Mouse (Mus musculus) left cerebral cortex, postnatal 25 days (tissue): ENCODE measurements around the gene Zyg11b. TPM values are rescaled to one million over a fixed set of nuclear protein-coding genes. Genes with fewer than 3 reads are reported as not detected.

Source experiments
- DNase-seq, 2 experiments: peaks; one replicate each; pipeline ENCODE4 v3.0.0; 2022; ENCODE audit warnings: low spot score in 2 of 2, mixed read lengths in 1 of 2
- intact Hi-C: fragments of 180-260 bp; cut with DNase I; formaldehyde crosslinking; loops from one replicate; pipeline ENCODE4 v1.15.1; 2025
- total RNA-seq, 2 experiments: library from RNA; stranded (reverse); gene quantifications; 2 replicates each; pipeline ENCODE4 v1.2.3; 2021

The Zyg11b gene
- total RNA-seq, 2 experiments from 2014 or later: 107 TPM

DNA sequence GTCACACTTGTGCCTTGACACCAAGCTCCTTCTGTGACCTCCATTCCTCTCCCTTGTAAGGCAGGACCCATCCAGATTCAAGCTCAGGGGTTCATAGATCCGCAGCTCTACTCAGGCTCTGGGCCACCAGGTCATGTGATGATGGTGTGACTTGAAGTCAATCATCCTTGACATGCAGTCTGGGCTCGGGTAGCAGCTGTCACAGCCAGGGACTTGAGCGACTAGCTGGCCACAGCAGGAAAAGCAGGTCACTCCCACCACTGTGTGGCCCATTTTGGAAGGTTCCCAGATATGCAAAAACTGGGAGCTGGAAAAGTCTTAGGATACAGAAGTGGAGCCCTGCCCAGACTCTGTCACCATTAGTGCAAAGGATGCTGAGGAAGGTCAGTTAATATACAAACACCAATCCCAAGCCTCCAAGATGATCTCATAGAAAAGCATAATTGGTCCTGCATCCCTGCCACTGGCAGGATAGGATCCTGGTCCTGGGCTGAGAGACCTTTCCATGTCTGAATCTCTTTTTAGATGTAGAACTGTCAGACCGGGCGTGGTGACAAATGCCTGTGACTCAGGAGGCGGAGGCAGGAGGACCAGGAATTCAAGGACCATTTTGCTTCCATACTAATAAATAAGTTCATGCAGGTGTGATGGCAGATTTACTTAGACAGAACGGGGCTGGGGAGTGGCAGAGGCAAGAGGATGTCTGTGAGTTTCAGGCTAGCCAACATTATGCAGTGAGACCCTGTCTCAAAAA is 19.9 kb upstream of the Zyg11b start:
- intact Hi-C loops: no loop called here
- DNase-seq: no peak

DNA sequence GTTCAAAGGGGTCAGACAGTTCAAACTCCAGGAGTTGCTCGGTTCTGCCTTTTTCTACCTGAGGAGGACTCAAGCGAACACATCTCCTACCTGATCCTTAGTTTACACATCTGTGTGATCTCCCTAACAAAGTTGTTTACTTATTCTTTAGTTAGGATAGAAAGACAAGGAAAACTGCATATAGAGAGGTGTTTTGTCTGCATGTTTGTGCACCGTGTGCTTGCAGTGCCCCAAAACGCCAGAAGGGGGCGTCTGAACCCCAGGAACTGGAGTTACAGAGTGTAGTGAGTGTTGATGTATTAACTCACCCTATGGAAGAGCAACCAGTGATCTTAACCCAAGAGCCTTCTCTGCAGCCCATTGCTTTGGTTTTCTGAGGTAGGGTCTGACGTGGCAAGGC is 18.9 kb upstream of the Zyg11b start:
- DNase-seq: no peak
- intact Hi-C loops: no loop called here

DNA sequence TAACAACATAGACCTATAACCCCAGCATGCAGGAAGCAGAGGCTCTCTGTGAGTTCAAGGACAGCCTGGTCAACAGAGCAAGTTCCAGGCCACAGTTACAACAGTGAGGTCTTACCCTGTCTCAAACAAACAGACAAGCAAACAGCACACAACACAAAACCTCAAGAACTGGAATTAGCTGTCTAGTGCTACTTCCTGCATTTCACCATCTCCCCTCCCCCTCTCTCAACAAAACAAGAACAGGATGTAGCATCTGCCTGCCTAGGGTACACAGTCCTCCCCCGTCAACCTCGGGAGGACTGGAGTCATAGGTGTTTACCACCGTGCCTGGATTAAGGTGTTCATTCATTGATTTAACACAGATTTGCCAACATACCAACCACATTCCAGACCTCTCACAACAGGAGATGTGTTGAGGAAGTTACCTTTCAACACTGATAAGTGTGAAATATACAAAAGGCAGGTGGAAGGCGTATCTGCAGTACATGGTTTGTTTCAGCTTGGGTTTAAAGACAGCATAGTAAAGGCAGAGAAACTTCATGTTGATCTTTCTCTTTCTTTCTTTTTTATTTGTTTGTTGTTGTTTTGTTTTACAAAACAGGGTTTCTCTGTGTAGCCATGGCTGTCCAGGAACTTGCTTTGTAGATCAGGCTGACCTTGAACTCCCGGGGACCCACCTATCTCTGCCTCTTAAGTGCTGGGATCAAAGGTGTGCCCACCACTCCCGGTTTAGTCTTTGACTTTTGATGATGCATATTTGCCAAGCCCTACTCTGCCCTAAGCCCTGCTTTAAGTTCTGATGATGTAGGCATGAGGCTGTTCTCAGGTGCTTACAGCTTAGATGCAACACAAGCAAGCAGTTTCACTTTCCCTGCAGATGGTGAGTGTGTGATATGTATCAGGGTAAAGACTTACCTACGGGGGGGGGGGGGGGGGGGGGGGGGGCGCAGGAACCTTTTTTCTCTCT is 18.0 kb upstream of the Zyg11b start:
- no peak for DNase-seq
- intact Hi-C loops: no loop called here

DNA sequence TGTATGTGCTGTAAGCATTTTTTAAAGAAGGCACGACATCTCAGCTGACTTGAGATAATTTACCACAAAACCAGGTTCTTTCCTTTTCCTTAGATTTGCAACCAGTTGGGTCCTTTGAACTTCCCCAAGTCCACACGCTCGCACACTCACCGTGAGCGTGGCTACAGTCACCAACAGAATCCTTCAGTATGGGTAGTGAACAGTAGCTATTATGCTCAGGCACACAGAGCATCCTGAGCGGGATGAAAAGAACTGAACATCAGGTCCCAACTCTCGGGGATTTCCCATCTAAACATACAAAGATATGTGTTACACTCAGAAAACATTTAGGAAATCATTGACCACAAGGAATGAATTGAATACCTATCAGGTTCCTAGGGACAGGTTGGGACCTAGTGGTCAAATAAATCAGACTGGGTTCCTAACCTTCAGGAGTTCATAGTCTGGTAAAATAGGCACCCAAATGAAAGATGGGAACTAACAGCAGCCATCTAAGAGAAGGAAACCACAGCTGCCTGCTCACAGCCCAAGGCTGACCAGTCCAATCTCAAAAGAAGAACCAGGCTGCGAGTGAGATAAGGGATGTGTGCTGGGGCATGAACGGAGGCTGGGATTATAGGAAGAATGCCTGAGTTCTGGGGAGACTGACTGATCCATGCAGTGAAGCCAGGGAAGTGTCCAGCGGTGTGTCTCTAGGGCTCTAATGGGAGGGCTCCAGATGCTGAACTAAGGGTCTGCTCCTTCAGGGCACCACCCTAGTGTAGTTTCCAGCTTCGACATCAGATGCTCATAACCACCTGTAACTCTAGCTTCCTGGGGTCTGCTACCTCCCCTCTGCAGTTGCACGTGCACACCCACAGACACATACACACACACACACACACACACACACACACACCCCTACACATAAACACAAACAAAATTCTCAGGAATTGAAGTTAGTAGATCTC is 17.0 kb upstream of the Zyg11b start:
- intact Hi-C loops: no loop called here
- DNase-seq: no peak

DNA sequence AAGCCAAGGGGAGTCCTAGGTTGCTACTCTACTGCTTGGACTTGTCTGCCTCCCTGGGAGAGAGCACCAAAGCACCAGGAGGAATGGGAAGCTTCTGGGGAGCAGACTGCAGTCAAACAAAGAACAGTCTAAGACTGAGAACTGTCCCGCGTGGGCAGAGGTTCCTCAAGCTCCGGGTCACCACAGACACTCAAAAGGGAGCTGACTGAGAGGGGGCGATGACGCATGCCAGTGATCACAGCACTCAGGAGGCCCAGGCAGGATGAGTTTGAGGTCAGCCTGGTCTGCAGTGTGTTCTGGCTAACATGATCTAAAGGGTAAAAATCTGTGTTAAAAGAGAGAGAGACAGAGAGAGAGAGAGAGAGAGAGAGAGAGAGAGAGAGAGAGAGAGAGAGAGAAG is 13.1 kb upstream of the Zyg11b start:
- no peak for DNase-seq

DNA sequence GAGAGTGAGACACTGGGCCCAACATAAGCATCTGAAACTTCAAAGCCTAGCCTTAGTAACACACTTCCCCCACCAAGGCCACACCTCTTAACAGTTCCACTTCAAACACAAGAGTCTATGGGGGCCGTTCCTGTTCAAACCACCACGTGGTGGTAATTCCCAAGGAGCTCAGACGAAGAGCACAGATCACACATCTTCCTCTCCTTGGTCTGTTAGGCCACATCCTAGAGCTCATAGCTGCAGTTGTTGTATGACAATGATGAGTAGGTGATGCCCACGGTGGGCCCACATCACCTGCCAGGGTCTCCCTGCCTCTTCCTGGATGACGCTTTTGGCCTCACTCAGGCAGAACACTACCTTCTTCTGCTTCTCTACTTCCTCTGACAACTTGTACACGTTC is 9.8 kb upstream of the Zyg11b start:
- intact Hi-C loops: no loop called here

More for the DNA sequence above, 13.1 kb upstream of the Zyg11b start:
- intact Hi-C loops: no loop called here

DNA sequence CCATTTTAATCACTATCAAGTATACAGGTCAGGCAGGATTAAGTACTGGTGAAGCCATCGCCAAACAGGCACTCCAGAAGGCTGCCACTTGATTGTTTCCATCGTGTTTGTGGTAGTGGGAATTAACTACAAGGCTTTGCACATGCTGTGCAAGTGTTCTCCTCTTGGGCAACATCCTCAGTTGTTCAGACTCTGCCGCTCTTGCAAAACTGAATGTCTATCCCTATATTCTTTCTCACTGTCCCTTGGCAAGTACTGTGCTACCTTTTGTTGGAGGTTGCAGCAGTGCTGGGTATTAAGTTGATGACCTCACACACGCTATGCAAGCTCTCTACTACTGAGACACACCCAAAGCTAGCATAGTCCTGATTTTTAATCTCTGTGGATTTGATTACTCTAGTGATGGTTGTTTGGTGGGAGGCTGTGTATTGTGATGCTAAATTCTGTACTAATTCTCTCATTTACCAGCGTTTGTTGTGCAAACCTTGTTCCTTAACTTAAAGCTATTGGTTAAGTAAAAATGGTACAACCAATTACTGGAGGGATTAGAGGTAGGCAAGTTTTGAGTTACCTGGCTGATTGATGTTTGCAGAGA is 1.5 kb upstream of the Zyg11b start:
- no peak for DNase-seq
- intact Hi-C loops: no loop called here

More for the DNA sequence above, 9.8 kb upstream of the Zyg11b start:
- no peak for DNase-seq

DNA sequence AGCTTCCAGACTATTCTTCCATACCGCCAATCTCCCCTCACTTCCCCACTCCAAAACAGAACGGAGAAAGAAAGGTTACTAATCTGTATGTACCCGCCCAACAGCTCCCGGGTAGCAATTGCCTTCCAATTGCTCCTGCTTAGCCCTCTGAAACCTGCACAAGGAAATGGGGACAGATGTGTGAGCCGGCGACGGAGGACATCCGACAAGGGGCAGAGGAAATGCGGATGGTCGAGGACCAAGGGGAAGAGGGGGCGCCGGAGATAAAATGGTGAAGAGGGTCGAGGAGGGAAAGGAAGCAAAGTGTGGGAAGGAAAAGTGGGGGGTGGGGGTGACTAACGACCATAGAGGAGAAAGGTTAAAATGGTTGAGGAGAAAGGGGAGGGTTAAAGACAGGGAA is 630 bp downstream of the Zyg11b start:
- peak in 1 of 2 experiments; percentile 14 for DNase-seq
- intact Hi-C loops: no loop called here

DNA sequence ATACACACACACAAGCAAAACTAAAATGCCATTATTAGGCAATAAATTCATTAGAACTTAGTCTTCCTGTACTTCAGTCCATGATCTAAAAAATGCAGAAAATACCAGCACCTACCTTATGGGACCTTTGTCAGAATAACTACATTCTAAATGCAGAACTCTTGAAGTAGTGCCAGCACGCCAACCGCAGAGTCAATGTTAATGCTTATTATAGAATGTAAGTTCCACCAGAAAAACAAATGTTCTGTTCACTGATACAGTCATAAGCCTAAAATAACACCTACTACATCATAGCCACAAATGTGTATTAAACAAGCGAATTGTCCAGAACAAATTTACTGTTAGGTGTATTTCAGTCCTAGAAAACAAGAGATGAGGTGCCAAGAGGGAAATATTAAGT is 23.9 kb downstream of the Zyg11b start:
- intact Hi-C loops: no loop called here
- DNase-seq: peak in 1 of 2 experiments; percentile 78

DNA sequence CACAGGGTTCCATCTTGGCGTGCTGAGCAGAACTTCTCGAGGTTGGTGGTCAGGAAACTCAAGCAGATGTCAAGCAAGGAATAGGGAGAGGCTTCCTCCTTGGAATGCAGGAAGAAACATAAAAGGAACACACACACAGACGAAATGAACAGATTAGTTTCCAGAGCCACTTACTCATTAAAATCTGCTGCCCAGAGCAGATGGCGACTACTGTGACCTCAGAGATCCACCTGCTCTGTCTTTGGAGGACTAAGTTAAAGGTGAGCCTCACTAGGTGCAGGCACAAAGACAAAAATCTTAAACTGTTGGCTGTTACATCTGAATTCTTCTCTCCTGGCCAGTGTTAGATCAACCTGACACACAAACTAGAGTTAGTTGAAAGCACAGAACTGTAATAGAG is 28.6 kb downstream of the Zyg11b start:
- no peak for DNase-seq
- intact Hi-C loops: no loop called here

DNA sequence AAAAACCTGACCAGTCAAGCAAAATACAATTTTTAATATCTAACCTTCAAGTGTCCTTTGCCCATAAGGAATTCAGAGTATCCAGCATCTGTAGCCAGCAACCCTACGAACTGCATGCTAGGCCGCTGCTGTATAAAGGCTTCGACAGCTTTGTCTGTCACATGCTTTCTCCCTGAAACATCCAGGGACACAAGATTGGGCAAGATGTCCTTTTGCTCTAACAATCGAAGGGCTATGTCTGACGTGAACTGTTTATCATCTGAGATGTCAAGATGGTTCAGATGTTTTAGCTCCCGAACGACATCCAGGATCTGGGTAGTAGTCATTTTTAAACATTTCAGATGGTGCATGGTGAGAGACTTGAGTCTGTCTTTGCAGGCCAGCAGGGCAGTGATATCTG is 35.1 kb downstream of the Zyg11b start:
- DNase-seq: no peak
- intact Hi-C loops: no loop called here

DNA sequence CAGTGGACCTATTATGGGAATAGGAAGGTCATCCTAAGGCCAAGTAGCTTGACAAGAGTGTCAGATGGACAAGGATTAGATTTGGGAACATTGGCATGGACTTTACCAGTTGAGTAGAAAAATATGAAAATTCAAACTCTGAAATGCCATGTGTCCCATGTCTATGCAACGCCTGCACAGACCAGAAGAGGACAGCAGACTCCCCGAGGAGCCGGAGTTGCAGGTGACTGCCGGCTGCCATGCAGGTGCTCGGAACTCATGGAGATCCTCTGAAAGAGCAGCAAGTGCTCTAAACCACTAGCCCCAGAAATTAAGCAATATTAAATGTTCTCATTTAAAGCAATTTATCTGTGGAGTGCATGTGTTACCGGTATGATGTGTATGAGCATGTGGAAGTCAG is 47.6 kb downstream of the Zyg11b start:
- no peak for DNase-seq
- intact Hi-C loops: loop anchor here (5.0 kb wide), 1 partner anchor 74 kb away; the partner anchor contains the start of gene Coa7

DNA sequence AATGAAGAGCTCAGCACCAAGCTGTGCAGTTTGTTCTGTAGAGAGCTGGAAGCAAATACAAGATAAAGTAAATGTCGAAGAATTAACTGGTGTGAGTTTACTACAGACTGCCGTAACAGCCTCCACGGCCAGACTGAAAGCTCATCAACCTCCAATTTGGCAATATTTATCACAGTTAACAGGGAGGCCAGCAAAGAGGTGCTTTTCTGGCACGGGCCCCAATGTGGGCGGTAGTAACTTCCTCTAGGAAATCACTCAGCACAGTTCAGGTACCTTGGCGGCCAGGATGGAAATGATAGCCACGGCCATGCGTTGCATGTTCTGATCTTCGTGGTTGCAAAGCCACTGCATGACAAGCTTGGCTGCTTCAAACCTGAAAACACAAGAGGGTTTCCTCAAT is 50.4 kb downstream of the Zyg11b start:
- intact Hi-C loops: loop anchor here (5.0 kb wide), 1 partner anchor 77 kb away; the partner anchor contains the start of gene Coa7
- no peak for DNase-seq

DNA sequence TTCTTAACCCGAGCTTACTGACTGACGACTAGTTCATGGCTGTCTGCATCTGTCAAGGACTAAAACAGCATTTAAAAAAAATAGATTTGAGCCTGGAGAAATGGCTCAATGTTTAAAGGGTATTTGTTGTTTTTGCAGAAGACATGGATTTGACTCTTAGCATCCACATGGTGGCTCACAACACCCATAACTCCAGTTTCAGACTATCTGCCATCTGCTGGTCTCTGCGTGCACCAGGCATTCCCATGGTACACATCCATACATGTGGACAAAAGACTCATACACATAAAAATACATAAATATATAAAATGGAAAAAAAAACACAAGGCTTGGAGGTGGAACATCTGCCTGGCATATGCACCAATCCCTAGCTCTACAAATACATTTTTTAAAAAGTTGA is 51.6 kb downstream of the Zyg11b start:
- DNase-seq: no peak
- intact Hi-C loops: no loop called here

DNA sequence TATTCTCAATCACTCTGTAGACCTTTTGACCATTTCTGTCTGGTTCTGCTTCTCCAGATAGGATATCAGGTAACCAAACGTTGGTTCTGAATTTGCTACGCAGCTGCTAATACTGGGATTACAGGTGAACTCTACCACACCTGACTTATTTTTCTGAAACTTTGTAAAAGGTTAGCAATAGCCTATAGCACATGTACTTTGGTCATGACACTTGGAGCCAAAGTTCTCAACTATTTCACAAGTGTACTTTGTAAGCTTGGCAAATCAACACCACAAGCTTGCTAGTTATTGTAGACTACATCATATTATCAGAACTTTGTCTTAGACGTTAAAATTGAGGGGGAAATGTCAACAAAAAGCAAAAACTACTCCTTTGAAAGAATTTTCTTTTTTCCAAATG is 67.2 kb downstream of the Zyg11b start:
- intact Hi-C loops: no loop called here
- no peak for DNase-seq

DNA sequence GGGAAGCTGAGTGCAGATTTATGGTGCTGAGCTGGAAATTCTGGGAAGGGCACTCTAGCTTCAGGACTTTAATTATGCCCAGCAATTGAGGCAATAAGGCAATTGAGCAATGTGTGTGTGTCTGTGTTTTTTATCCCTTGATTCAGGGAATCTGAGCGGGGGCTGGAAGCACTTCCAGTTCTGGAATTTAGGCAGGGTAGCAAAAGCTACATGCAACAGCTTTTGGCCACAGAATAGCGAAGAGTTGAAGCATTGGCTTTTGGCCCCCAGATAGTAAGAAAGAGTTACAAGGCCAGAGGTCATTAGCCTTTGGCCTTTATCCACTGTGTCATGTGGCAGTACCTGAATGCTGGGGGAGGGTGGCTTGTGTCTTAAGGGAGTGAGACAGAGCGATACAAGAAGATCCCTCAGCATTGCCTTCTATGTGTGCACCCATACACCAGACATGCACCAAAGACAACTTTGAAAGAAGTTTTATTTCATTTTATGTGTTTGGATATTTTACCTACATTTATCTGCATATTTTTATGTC is 75.5 kb downstream of the Zyg11b start:
- DNase-seq: no peak

DNA sequence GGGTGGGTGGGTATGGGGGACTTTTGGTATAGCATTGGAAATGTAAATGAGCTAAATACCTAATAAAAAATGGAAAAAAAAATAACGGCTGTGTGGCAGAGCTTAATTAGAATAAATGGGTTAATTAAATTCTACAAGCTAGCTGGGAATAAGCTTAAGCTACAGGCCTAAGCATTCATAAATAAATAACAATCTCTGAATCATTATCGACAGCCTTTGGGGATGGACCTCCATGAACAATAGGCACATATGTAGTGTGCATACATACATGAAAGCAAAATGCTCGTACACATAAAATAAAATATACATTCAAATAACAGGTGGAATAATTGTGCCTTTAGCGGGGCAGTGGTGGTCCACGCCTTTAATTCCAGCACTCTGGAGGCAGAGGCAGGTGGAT is 78.4 kb downstream of the Zyg11b start:
- DNase-seq: no peak
- intact Hi-C loops: no loop called here

More for the DNA sequence above, 75.5 kb downstream of the Zyg11b start:
- intact Hi-C loops: no loop called here

DNA sequence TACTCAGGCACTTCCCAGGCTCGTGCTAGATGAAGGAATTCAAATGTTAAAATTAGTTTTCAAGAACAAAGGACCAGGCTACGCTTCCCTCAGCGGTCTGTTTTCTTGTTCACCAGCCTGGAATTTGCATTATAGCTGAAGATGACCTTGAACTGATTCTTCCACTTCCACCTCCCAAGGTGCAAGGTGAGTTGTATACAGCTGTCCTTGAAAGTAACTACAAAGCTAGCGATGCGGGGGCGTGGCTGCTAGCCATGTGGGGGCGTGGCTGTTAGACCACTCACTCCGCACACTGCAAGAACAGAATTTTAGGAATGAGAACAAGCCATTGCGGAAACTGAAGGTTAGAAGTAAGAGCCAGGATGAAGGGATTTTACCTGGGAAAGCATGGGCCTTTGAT is 81.9 kb downstream of the Zyg11b start:
- intact Hi-C loops: loop anchor here (10.0 kb wide), 1 partner anchor 216 kb away; no protein-coding TSS in a partner anchor

More for the DNA sequence above, 81.9 kb downstream of the Zyg11b start:
- DNase-seq: no peak
